Mouse (Mus musculus): ENCODE data around the gene Atp2b1. TPM values are rescaled to one million over a fixed set of nuclear protein-coding genes. Genes with fewer than 3 reads are reported as not detected.

The Atp2b1 gene
- total and polyA plus RNA-seq, 3 experiments: 25.0 to 41.7 (median 31.7) TPM

GRCm38 (mm10) chr10:98901533-98901932, 12.7 kb upstream of the Atp2b1 start:
- no peak overlapping the region for H3K27ac ChIP-seq (ENCODE audit: insufficient read depth, low read depth)
- no peak for DNase-seq (ENCODE audit: extremely low read depth)

GRCm38 (mm10) chr10:98905987-98906386, 8.2 kb upstream of the Atp2b1 start:
- H3K27me3 ChIP-seq (replicated peaks): no peaks in the 10 kb centered on the region
- DNase-seq (ENCODE audit: extremely low read depth): no peak
- H3K4me3 ChIP-seq (replicated peaks in 1 of 3; ENCODE audit: low read depth in 2 of 3, low read length in 2 of 3, poor library complexity in 1 of 3): no peak overlapping the region
- H3K4me1 ChIP-seq (ENCODE audit: control insufficient read depth in 1 of 2, insufficient read depth in 2 of 2): peaks cover 2 to 3% of the 10 kb centered on the region in 2 experiments; a peak in 2 of 4 replicates
- no peak for TF ChIP-seq GABPA (IDR thresholded peaks at IDR 0.05; ENCODE audit: insufficient replicate concordance, low read depth, low read length)
- no peak overlapping the region for H3K9ac ChIP-seq (ENCODE audit: insufficient read depth, low read depth)
- H3K27ac ChIP-seq (ENCODE audit: insufficient read depth, low read depth): no peak overlapping the region
- H3K79me2 ChIP-seq (replicated peaks; ENCODE audit: control insufficient read depth, extremely low read depth, insufficient read depth, poor library complexity, severe bottlenecking): no peaks in the 10 kb centered on the region
- dilution Hi-C loops (cut with MboI; ENCODE audit: extremely low pct_ligation_motif_present, extremely low pct_unique_long_range_greater_than_20kb, low sequenced_read_pairs) (no loop called here), in situ Hi-C loops (cut with MboI; ENCODE audit: low pct_ligation_motif_present, low pct_unique_long_range_greater_than_20kb, low sequenced_read_pairs) (loop anchor here (25.0 kb wide), 1 partner anchor 181 kb away; no protein-coding TSS in a partner anchor)
- H3K36me3 ChIP-seq (replicated peaks in 1 of 2; ENCODE audit: control insufficient read depth in 1 of 2, insufficient read depth in 1 of 2, low read length in 1 of 2): no peaks in the 10 kb centered on the region
- H3K9me3 ChIP-seq (replicated peaks; ENCODE audit: low read length): no peaks in the 10 kb centered on the region
- H3K4me2 ChIP-seq (ENCODE audit: insufficient read depth, low read depth, poor library complexity, severe bottlenecking): no peak overlapping the region

More at GRCm38 (mm10) chr10:98901533-98901932, 12.7 kb upstream of the Atp2b1 start:
- H3K9me3 ChIP-seq (replicated peaks; ENCODE audit: low read length): no peaks in the 10 kb centered on the region
- TF ChIP-seq BHLHE40 (IDR thresholded peaks at IDR 0.05; ENCODE audit: low read depth, low read length): no peak
- TF ChIP-seq CHD1 (IDR thresholded peaks at IDR 0.05; ENCODE audit: low read depth, low read length): no peak
- H3K79me2 ChIP-seq (replicated peaks; ENCODE audit: control insufficient read depth, extremely low read depth, insufficient read depth, poor library complexity, severe bottlenecking): no peaks in the 10 kb centered on the region
- dilution Hi-C loops (cut with MboI; ENCODE audit: extremely low pct_ligation_motif_present, extremely low pct_unique_long_range_greater_than_20kb, low sequenced_read_pairs) (no loop called here), in situ Hi-C loops (cut with MboI; ENCODE audit: low pct_ligation_motif_present, low pct_unique_long_range_greater_than_20kb, low sequenced_read_pairs) (loop anchor here (25.0 kb wide), 1 partner anchor 186 kb away; no protein-coding TSS in a partner anchor)
- no peaks in the 10 kb centered on the region for H3K27me3 ChIP-seq (replicated peaks)
- H3K4me1 ChIP-seq (ENCODE audit: control insufficient read depth in 1 of 2, insufficient read depth in 2 of 2): no peaks in the 10 kb centered on the region
- H3K36me3 ChIP-seq (replicated peaks in 1 of 2; ENCODE audit: control insufficient read depth in 1 of 2, insufficient read depth in 1 of 2, low read length in 1 of 2): no peaks in the 10 kb centered on the region
- H3K9ac ChIP-seq (ENCODE audit: insufficient read depth, low read depth): no peak overlapping the region
- no peak overlapping the region for H3K4me3 ChIP-seq (replicated peaks in 1 of 3; ENCODE audit: low read depth in 2 of 3, low read length in 2 of 3, poor library complexity in 1 of 3)
- H3K4me2 ChIP-seq (ENCODE audit: insufficient read depth, low read depth, poor library complexity, severe bottlenecking): no peak overlapping the region

GRCm38 (mm10) chr10:98906941-98907549, 7.2 kb upstream of the Atp2b1 start:
- H3K27ac ChIP-seq (ENCODE audit: insufficient read depth, low read depth): no peak overlapping the region
- H3K4me3 ChIP-seq (replicated peaks in 1 of 3; ENCODE audit: low read depth in 2 of 3, low read length in 2 of 3, poor library complexity in 1 of 3): no peak overlapping the region
- no peaks in the 10 kb centered on the region for H3K27me3 ChIP-seq (replicated peaks)
- no peak overlapping the region for H3K9ac ChIP-seq (ENCODE audit: insufficient read depth, low read depth)
- peaks cover 2 to 3% of the 10 kb centered on the region in 2 experiments; a peak in 2 of 4 replicates for H3K4me1 ChIP-seq (ENCODE audit: control insufficient read depth in 1 of 2, insufficient read depth in 2 of 2)
- no peaks in the 10 kb centered on the region for H3K79me2 ChIP-seq (replicated peaks; ENCODE audit: control insufficient read depth, extremely low read depth, insufficient read depth, poor library complexity, severe bottlenecking)
- in situ Hi-C loops (cut with MboI; ENCODE audit: low pct_ligation_motif_present, low pct_unique_long_range_greater_than_20kb, low sequenced_read_pairs) (loop anchor here (25.0 kb wide), 1 partner anchor 180 kb away; no protein-coding TSS in a partner anchor), dilution Hi-C loops (cut with MboI; ENCODE audit: extremely low pct_ligation_motif_present, extremely low pct_unique_long_range_greater_than_20kb, low sequenced_read_pairs) (no loop called here)
- TF ChIP-seq POLR2AphosphoS2 (IDR thresholded peaks at IDR 0.05; ENCODE audit: low read depth, low read length) (no peak), SIN3A (IDR thresholded peaks at IDR 0.05; ENCODE audit: low read length) (no peak), BHLHE40 (IDR thresholded peaks at IDR 0.05; ENCODE audit: low read depth, low read length) (no peak), POLR2A (IDR thresholded peaks at IDR 0.05; ENCODE audit: low read depth, low read length) (no peak), MAFK (IDR thresholded peaks at IDR 0.05; ENCODE audit: insufficient replicate concordance, low read length) (no peak), USF1 (IDR thresholded peaks at IDR 0.05; ENCODE audit: low read depth, low read length) (no peak), EP300 (IDR thresholded peaks at IDR 0.05; ENCODE audit: low read length) (no peak), CTCF (conservative IDR thresholded peaks at IDR 0.05 in 1 of 2, IDR thresholded peaks at IDR 0.05 in 1 of 2; ENCODE audit: low read depth in 2 of 2, low read length in 2 of 2) (no peak), MAZ (IDR thresholded peaks at IDR 0.05; ENCODE audit: low read depth, low read length) (no peak), ELF1 (IDR thresholded peaks at IDR 0.05; ENCODE audit: low read depth, low read length) (no peak), NELFE (IDR thresholded peaks at IDR 0.05; ENCODE audit: low read depth, low read length) (no peak), TBP (conservative IDR thresholded peaks at IDR 0.05; ENCODE audit: low read depth, low read length) (no peak), MEF2A (IDR thresholded peaks at IDR 0.05; ENCODE audit: borderline replicate concordance, low read depth, low read length) (no peak), CHD1 (IDR thresholded peaks at IDR 0.05; ENCODE audit: low read depth, low read length) (no peak), CHD2 (IDR thresholded peaks at IDR 0.05; ENCODE audit: low read length) (no peak), JUN (IDR thresholded peaks at IDR 0.05; ENCODE audit: insufficient read depth, low read depth, low read length) (no peak), SMC3 (IDR thresholded peaks at IDR 0.05; ENCODE audit: low read depth, low read length) (no peak)
- H3K4me2 ChIP-seq (ENCODE audit: insufficient read depth, low read depth, poor library complexity, severe bottlenecking): no peak overlapping the region
- no peaks in the 10 kb centered on the region for H3K9me3 ChIP-seq (replicated peaks; ENCODE audit: low read length)
- DNase-seq (ENCODE audit: extremely low read depth): no peak
- no peaks in the 10 kb centered on the region for H3K36me3 ChIP-seq (replicated peaks in 1 of 2; ENCODE audit: control insufficient read depth in 1 of 2, insufficient read depth in 1 of 2, low read length in 1 of 2)

Measured in CH12.LX (cell line).